Mouse (Mus musculus) left cerebral cortex, postnatal 25 days (tissue): ENCODE measurements around the gene Cldn5. TPM values are rescaled to one million over a fixed set of nuclear protein-coding genes. Genes with fewer than 3 reads are reported as not detected.

Source experiments
- total RNA-seq, 2 experiments: library from RNA; stranded (reverse); gene quantifications; 2 replicates each; pipeline ENCODE4 v1.2.3; 2021

Gene Cldn5
- total RNA-seq, 2 experiments from 2014 or later, result 51.1 to 67.2 TPM

Other genes with a start within 250 kb of the Cldn5 start
- gene Tbx1, start 186.2 kb upstream of the Cldn5 start, total RNA-seq, result 1 to 10 TPM in 1 of 2 experiments, under 1 TPM in 1; 0.96 to 1.5 TPM
- gene Gp1bb, start 154.4 kb upstream of the Cldn5 start, total RNA-seq, result 1 to 10 TPM; 1.4 to 2.6 TPM
- 100 to 1,000 TPM; 258 to 268 TPM for gene Gm49601, start 150.4 kb upstream of the Cldn5 start, total RNA-seq
- 100 to 1,000 TPM; 961 to 977 TPM for gene Sept5, start 146.9 kb upstream of the Cldn5 start, total RNA-seq
- gene Ufd1, start 34.9 kb downstream of the Cldn5 start, total RNA-seq, result 10 to 100 TPM; 87.2 to 96.9 TPM
- gene Cdc45, start 35.1 kb downstream of the Cldn5 start, total RNA-seq, result 1 to 10 TPM; 1.6 to 1.7 TPM
- 10 to 100 TPM; 24.4 to 24.6 TPM for gene 2510002D24Rik, start 59.7 kb downstream of the Cldn5 start, total RNA-seq
- gene Gm28539, start 59.7 kb downstream of the Cldn5 start, total RNA-seq, result 1 to 10 TPM in 1 of 2 experiments, under 1 TPM in 1; 0.98 to 1.7 TPM
- 10 to 100 TPM; 37.9 to 38.9 TPM for gene Mrpl40, start 100.0 kb downstream of the Cldn5 start, total RNA-seq
- gene Hira, start 100.2 kb downstream of the Cldn5 start, total RNA-seq, result 10 to 100 TPM; 74.3 to 84.6 TPM